Mouse (Mus musculus) cerebellum, postnatal 36 days (tissue): ENCODE results near the gene Armc9.

ENCODE experiments used
- DNase-seq, 2 experiments: peaks; one replicate each; pipeline ENCODE4 v3.0.0; 2021 to 2022; ENCODE audit warnings: mixed read lengths in 2 of 2

Armc9 gene

DNA sequence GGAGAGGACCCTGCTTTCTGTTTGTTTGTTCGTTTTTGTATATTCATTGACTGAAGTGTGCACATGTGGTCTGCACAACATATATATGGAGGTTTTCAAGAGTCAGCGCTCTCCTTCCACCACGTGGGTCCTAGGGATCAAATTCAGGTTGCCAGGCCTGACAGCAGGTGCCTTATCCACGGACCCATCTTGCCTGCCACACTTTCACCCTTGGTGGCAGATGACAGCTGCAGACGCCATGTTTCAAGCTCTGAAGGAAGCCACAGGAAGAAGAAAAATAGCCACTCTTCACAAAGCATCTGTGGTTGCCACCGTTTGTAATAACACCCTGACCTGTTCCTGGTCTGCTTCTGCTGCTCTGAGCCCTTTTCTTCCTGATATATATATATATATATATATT, 130.7 kb downstream of the Armc9 start:
- DNase-seq = no peak

DNA sequence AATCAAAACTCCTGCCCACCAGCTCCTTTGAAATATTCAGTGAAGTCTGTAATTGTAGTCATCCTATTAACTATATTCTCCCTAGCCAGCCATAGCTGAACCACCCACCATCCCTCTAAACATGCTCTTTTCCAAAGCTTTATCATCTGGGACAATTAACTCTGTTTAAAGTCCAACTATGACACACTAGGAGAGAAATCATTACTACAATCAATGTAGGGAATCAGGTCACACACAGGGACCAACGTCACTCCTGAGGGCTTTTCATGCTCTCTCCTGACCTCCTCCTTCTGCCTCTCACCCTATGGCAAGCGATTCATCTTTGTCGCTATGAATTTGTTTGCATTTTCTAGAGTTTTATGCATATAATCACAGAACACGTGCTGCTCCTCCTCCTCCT, 132.9 kb downstream of the Armc9 start:
- no peak for DNase-seq

DNA sequence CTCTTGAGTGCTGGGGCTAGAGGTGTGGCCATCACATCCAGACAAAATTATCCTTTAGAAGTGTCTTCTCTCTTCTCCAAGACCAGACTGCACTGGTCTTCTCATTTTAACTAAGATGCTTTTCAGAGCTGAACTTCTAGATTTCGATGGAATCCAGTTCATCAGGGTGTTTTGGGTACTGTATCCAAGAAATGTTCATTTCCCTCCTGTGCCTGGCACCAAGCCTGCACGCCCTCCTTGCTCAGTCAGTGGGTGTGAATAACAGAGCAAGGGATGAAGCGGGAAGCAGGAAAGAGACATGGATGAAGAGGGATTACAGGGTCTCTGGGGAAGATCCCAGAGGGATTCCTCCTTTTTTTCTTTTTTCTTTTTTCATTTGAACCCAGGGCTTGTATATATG, 135.9 kb downstream of the Armc9 start:
- no peak for DNase-seq

DNA sequence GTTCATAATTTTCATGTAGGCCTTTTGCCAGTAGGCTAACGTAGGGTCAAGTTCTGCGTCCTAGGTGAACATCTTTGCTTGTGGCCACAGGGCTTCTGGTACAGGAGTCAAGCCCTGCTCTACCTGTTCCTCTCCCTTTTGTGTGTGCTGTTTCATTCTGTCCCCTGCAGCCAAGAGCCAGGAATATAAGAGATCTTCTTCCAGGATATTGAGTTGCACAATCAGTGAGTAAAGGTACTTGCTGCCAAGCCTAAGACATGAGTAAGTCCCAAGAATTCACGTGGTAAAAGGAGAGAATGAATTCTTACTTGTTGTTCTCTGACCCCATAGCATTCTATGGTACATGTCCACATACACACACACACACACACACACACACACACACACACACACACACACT, 138.5 kb downstream of the Armc9 start:
- DNase-seq = no peak

DNA sequence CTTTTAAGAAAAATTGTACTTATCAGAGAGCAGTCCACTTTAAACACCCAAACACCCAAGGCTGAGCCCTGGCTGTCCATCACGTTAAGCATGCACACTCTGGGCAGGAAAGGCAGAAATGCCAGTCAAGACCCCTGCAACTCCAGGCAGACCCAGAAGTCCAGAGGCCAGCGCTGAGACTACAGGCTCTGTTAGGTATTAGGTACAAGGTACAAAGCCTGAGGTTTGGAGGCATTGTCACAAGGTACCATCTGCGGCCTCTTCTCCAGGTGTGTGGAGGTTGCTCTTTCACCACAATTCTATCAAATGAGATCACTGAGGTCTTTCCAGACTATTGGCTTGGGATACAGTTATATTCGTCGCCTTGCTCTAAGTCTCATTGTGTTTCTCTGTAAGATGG, 139.3 kb downstream of the Armc9 start:
- DNase-seq = no peak

DNA sequence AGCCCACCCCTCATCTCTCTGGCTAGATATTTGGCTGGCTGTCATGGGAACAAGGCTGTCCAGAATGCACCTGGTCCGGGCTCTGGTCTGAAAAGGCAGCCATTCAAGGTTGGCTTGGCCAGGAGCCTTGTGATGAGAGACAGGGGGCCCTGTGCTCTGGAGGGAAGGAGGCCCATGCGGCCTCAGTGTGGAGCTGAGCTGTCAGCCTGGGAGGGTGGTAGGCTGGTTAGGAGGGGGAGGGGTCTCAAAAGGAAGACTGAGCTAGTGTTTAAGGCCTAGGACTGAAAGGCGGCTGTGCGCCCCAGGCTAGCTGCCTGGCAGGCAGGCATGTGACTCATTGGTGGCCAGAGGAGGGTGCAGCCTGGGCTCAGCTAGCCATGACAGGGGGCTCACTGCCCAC, 139.9 kb downstream of the Armc9 start:
- no peak for DNase-seq

DNA sequence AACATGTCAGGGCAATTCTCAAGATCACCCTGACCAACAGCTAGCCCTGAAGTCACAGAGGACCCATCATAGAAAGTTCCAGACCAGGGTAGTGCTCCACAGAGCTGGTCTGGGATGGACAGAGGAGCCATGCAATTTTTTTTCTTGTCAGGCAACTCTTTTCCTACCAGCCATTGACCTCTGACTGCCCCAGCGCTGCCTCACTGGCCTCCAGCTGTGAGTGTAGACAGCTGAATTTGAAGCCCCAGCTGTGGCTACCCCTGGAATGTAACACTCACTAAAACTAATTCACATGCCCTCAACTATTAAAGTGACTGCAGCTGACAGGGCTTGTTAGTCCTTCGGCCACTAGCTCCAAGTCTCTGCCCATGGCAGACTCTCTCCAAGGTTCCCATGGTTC, 145.5 kb downstream of the Armc9 start:
- no peak for DNase-seq

DNA sequence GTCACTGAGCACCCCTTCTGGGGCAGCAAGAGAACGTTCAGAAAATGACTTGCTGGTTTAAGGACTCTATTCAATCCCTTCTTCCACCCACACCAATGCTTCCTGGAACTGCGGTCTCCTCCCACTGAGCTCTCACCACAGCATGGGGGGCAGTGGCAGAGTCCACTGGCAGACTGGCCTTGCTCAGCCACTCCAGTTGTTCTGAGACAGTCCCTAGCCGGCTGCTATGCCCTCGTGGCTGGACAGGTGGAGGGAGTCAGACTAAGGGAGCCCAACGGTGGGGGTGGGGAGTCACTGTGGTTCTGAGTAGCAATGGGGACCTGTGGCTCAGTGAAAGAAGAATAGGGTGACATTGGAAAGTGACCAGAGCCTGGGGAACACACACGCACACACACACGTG, 146.2 kb downstream of the Armc9 start:
- no peak for DNase-seq

DNA sequence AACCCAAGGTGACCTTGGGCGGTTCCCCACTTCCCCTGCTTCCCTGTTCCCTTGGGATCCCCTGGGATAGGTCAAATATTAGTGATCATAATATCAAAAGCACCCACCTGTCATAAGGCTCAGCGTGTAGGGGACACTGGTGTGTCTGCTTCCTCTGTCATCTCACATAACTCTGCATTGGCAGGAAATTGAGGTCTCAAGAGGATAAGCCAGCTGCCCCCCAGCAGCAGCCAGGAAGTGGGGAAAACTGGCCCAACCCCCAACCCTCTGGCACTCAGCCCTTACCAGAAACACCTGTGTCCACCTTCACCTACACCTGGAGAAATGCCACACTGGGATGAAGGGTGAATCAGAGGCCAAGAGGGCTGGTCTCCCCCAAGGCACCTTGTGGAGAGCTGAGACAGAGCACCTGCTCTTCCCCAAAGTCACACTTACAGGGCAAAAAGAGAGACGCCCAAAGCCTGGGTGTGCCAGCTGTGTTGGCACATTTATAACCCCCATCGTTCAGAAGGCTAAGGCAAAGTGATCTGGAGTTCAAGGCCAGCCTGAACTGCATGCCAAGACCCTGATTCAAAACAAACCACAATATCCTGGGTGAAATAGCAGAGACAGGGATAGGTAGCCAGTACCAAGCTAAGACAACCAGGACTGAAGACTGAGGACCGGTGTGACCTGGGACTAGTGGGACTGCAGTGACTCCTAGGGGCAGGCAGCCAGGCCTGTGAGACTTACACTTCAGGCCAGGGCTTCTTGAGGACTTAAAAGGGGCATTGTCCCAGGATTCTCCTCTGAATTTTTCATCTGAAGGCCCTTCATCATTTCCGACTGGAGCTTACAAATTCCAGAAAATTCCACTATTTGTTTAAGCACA, 146.9 kb downstream of the Armc9 start:
- no peak for DNase-seq

DNA sequence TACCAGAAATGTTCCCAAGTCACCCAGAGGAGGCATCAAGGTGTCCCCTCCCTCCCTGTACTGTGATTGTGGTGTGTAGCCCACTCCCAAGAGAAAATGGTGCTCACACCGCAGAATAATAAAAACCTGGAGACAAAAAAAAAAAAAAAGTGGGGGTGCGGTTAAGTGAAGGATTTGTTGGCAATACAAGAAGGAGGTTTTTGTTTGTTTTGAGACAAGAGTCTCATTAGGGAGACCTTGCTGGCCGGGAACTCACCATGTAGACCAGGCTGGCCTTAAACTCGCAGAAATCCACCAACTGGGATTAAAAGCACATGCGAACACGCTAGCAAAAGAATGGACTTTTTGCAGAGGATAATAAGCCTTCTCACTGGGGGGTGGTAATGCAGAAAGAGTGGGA, 148.0 kb downstream of the Armc9 start, which contains the start of gene B3gnt7:
TSS of gene B3gnt7 (plus strand) at position 301 of the 400 bp plus-strand sequence.
- no peak for DNase-seq

DNA sequence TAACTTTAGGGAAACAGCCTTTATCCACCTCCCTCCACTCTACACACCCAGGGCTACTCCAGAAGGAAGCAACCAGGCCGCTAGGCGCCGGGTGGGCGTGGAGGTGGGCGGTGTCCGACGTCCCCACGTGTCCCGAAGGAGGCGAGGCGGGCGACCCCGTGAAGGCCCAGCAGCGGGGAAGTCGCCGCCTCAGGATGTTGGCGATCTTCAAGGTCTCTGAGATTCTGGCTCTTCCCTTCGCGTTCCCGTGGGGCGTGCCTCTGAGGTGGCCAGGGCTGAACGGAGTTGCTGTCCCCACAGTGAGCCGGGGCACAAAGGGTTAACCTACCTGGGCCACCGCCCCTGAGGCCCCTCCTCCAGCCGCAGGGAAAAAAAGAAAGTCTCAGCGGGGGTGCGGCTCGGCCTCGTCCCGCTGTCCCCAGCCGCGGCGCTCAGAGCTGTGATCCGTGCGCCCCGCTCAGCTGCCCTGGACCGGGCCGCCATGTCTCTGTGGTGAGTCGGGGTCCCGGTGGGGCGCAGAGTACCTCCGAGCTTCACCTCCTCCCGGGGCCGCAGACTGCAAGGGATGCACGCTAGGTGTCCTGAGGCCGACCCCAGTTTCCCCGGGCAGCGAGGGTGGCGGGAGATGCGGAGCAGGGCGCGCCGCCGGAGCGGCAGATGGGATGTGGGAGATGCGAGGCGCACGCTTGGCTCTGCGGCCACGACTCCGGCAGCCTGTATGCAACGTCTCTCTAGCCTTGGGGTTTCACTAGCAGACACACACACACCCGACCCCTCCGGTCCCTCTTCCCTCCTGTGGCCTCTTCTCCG, 148.7 kb downstream of the Armc9 start:
- peak; percentile 21 to 23 for DNase-seq

DNA sequence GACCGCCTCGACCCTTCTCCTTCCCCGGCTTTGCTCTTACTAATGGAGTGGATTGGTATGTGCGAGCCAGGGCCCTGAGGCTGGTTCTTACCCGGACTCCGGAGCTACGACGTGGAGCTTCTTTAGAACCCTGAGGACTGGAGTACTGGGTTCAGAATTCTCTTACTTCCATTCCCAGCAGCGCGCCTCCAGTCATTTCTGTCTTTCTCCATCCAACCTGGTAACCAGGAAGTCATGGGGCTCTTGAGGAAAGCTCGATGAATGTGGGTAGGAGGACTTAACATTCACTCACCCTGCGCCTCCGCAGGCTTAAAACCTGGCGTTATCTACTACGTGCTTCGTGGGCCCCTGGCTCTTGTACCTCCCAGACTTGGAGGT, 149.3 kb downstream of the Armc9 start:
- peak in 1 of 2 experiments; percentile 6 for DNase-seq

DNA sequence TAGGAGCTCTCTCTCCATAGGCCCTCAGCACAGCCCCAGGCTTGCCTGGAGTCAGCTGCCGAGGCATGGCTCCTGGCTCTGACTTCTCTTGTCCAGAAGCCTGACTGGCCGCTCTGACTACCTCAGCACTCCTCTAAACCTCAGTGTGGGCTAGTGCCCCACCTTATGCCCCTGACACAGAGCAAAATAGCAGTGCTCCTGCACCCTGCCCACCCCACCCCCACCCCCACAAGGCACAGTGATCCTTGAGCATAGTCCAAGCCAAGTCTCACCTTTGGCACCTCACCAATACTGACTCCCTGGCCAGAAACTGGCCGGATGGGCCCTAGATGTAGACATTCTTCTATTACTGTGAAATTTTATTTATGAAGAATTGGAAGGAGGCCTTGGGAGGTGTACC, 152.1 kb downstream of the Armc9 start:
- DNase-seq = no peak

DNA sequence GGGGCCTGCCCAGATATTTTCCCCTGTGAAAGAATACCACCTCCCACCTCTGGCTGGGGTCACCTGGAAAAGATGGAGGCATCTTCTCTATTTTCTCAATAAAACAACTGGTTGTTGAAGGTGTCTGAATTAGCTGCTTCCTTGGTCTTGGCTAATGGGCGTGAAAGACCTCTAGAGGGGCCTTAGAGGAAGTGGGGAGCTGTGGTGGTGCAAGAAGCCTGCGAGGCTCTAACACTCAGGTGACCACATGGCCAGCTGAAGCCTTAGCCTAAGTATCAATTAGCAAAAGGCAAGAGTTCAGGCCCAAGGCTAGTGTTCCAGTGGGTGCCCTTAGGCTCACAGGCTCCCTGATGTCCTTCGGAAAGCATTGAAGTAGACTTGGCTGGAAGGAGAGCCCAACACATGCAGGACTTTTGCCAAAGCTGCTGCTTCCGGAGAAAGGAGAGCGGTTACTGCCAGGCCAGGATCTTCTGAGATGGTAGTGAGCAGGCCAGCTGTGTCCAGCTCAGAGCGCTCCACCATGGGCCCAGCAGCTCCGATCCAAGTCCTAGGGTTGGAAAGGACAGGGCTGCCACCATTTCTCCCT, 152.7 kb downstream of the Armc9 start:
- DNase-seq = no peak

DNA sequence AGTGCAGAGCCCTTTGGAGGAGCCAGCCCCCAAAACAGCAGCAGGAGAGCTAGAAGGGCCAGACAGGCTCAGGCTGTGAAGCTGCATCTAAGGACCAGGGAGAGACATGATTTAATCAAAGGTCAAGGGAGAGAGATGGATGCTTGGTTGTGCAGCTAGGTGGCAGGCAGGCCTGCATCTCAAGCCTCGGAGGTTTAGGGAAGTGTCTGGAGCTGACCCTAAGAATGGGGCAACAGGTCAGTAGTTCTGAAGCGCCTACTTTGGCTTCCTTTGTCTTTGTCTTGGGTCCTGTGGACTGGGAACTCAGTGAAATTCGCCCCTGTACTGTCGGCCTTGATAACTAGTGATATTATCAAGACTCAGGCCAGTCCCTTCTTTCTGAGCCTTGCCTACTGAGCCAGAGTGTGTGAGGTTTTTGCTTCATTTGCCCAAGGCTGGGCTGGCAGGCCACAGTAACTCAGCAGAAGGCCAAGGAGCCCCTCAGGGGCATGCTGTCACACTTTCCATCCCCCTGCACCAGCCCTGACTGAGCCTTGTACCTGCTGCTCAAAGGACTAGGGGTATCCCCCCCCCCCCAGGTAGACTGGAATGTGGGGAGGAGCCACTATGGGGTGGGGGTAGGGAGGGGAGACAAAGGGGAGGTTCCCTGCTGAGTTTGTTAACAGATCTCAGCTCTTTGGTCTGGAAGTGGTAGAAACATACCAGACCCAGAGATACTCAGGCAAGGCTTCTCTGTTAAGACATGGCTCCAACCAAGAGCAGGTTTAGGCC, 153.5 kb downstream of the Armc9 start:
- no peak for DNase-seq

DNA sequence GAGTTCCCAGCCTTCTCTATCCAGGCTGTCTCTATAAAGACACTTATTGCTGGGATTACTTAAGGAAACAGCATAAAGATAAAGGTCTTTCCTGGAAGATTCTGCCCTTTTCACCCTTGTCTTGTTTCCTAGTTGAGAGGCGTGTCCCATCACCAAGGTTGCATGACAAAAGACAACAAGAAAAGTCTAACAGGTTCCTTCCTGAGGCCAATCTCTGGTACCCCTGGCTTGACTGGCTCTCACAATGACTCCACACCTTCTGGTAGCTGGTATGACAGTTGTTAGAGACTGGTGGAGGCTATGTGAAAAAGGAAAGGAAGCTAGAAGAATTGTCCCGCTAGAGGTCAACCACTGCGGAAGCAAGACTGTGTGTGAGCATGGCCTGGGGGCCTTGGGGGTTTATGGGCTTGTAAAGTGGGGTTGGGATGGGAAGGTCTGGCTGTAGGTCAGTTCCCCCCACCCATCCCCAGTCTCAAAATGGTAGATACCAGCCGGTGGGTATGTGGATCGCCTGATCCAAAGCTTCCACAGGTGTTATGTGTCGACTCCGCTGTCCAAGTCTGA, 154.8 kb downstream of the Armc9 start:
- no peak for DNase-seq

DNA sequence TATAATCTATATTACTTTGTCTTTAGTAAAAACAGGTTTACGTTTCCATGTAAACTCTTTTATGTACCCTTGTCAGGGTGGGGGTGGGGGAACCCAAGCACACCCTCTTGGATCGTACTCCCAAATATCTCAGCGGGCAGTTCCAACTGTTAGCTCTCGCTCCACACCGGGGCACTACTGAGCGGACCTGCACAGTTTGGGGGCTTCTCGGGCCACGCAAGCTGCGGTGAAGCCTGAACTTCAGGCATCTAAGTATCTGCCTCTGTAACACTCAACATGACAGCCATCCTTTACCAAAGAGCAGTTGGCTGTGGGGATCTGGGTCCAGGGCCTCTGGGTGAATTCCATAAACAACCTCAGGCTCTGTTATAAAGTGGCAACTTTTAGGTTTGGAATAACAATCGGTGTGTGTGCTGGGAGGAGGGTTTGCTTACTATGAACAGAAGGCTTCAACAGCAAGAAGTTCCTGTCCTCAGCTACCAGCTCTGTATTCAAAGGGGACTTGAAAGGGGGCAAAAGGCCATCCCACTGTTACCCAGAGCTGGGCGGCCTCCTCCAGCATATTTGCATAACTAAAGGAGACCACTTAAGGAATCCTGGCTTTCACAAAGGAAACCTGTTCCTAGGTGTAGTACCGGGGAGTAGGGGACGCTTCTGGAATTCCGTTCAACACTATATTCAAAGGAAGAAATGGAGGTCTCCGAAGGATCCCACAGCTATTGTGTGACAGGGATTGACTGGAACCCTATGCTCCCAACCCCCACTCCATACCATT, 156.1 kb downstream of the Armc9 start:
- no peak for DNase-seq

DNA sequence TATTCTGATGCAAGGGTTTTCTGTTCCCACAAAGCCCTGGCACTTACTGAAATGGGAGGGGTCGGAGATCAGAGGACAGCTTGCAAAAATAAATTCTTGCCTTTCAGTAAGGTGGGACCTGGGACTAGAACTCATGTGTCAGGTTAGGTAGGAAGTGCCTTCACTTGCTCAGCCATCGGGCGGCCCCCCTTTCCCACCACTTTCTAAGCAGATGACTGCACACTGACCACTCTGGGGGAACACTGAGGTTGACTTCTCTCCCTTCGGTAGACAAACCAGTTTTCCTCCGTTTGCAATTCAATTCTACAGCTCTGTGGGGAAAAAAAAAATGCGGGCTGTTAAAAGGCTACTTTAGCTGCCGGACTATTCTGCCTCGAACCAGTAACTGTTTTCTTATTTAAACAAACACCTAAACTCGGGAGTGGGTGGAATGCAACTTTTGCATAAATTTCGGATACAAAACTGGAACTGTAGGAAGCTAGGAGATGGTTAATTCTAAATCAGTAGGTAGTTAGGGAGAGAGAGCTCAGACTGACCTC, 157.0 kb downstream of the Armc9 start:
- no peak for DNase-seq

DNA sequence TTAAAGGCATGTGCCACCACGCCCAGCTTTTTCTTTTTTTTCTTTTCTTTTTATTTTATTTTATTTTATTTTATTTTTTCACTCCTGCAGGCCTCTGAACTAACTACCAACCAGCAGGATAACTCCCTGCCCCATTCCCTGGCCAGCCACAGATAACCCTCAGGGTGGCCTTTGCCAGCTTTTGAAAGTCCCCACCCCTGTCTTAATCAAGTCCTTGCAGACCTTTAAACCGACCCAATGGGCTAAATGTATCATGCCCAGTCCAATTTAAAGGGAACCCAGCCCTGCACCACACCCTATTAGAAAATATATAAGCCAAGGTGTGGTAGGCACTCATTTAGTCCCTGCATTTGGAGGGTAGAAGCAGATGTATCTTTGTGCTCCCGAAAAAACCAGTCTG, 157.7 kb downstream of the Armc9 start:
- no peak for DNase-seq

DNA sequence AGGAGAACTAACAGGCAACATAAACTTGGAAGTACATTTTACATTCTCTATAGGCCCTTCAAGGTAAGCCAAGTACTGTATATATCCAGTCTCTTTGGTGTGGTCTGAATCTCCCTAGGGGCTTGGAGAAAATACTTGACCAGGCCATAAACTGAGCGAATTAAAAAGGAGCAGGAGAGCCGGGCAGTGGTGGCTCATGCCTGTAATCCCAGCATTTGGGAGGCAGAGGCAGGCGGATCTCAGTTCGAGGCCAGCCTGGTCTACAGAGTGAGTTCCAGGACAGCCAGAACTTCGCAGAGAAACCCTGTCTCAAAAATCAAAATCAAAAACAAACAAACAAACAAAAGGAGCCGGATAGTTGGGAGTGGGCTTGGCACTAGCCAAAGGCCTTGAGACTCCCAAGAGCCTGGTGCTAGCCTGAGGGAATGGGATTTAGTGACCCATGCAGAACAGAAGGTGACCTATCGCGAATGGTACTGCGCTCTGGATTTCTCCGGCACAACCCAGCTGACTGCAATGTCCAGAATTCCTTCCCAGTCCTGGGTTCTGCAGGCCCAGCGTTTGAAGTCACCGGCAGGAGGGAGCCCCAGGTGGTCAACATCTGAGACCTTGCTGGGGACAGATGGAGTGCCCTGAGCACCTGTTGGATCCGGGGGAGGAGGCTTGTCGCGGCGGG, 158.7 kb downstream of the Armc9 start:
- no peak for DNase-seq

DNA sequence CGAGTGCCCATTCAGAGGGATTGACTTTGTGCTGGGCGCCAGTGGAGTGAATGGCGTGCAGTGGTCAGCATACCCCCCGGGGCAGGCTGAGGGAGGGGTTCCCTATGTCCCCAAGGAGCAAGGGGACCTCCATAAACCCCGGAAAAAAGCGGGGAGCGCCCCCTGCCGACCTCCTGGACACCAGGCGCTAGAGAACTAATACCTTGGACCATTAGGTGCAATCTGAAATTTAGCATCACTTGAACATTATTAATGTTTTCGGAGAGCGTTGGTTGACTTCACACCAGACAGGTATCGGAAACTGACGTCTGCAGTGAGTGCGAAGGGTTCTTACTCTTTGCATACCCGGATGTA, 159.2 kb downstream of the Armc9 start:
- peak; percentile 19 to 31 for DNase-seq
